Mouse (Mus musculus) testis, postnatal 10 days (tissue): ENCODE data around the gene Zmynd8.

Experiments used
- DNase-seq: peaks from one replicate; pipeline ENCODE4 v3.0.0; 2021; ENCODE audit warnings: low spot score

Gene Zmynd8

GRCm38 (mm10) chr2:165899474-165899873, 658 bp upstream of the Zmynd8 start:
- DNase-seq: no peak

GRCm38 (mm10) chr2:165896171-165896570, 2.6 kb downstream of the Zmynd8 start:
- DNase-seq: no peak

- DNase-seq: no peak
Measured at GRCm38 (mm10) chr2:165895687-165896086, 3.1 kb downstream of the Zmynd8 start.

- no peak for DNase-seq
Measured at GRCm38 (mm10) chr2:165894533-165894932, 4.3 kb downstream of the Zmynd8 start.

GRCm38 (mm10) chr2:165893232-165893631, 5.6 kb downstream of the Zmynd8 start:
- no peak for DNase-seq

- no peak for DNase-seq
Measured at GRCm38 (mm10) chr2:165892626-165893025, 6.2 kb downstream of the Zmynd8 start.

DNA sequence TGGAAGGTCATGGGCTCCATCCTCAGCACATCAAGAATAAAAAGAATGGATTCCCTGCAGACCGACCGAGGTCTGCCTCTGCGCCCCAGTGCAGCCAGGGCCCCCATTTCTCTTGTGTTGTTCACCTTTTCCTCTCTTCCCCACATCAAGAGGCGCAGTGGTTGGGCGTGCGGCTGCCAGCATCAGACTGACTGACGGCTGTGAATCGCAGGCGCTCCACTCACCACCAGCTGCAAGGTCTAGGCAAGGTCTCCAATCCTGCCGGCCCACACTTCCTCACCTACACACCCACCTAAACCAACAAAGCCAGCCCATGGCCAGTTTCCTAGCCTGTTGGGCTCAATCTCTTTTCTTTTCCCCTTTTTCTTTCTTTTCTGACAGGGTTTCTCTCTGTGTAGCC, 8.4 kb downstream of the Zmynd8 start:
- DNase-seq: no peak

DNA sequence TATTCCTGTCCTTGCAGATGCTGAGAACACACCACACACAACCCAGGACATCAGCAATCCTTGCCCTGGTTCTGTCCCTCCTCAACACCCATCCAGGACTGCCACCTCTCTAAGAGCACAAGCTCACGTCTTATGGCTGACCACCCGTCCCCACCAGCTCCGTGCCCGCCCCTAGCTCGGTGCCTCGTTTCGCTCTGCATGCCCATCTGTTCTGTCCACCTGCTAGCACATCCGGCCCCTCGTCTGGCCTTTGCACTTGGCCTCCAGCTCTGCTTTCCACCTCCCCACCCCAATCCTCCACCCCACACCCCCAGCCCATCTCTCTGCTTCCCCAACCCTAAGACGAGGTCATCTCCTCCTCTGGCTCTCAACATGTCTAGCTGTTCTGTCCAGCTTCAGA, 8.9 kb downstream of the Zmynd8 start:
- no peak for DNase-seq

DNA sequence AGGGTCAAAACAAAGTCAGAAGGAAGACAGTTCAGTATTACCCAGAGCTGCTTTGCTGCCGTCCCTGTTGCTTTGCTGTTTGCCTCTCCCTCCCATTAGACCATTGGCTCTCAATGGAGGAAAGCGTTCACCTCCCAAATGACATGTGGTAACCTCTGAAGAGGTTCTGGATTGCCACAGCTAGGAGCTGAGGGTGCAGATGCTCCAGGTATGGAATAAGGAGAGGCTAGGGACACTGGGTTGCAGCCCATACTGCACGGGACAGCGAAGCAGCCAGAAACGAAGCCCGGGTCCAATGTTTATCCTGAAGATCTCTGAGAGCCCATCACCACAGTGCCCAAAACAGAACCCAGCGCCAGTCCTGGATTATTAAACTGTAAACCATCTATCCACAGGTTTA, 9.6 kb downstream of the Zmynd8 start:
- no peak for DNase-seq

DNA sequence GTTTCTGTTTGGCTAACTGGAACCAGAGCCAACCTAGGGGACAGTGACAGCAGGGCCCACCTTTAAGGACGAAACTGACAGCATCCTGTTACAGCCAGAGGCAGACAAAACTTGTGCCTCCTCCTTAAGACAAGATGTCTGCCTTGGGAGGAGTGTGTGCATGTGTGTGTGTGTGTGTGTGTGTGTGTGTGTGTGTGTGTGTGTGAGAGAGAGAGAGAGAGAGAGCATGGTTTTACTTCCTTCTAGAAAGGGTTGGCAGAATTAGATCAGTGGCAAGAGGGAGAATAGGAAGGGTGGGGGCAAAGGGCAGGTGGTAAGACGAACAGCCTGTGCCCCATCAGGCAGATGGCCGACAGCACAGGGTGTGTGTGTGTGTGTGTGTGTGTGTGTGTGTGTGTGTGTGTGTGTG, 10.0 kb downstream of the Zmynd8 start:
- no peak for DNase-seq

DNA sequence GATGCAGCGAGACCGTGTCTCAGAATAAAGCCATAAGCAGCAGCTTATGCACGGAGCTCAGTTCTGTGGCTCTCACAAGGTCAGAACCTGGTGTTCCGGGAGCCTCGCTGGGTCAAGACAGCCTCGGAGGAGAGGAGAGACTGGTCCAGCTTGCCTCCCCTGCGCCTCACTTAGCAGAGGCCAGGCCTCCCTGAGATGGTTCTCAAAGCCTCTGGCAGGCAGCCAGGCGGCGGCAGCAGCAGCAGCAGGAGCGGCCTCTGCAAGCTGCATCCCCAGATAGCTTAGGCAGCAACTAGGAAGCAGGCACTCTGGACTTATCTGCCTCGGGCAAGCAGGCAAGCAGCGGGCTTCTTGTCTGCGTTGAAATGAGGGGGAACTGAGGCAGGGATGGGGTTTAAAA, 10.4 kb downstream of the Zmynd8 start:
- peak; percentile 89 for DNase-seq

DNA sequence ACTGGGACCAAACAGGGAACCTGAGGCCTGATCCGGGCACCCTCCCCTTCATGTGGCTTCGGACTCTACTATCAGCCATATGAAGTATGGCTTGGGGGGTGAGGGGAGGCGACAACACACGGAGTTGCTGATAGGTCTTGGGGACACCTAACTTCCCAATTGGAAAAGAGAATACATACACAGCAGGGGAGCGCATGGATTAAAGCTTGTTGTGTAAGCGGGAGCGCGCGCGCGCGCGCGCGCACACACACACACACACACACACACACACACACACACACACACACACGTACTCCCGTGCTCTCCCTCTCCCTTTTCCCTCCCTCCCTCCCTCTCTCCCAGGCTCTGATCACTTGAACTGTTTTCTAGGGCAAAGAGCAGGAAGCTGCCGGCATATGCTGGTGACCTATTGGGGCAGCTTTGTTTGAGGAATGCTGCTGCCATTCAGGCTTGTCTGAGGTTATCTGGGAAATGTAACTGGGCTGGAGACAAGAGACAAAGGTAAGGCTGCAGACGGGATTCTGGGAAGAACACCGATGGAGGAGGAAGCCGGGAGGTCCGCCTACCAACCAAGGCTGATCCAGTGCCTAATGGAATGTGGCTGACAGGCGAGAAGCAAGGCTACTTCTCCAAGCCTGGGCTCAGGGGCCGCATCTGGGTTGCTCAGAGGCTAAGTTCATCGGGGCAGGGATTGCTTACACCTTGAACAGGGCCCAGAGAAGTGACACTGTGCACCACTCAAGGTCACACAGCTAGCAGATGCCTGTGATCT, 11.8 kb downstream of the Zmynd8 start:
- DNase-seq: no peak

DNA sequence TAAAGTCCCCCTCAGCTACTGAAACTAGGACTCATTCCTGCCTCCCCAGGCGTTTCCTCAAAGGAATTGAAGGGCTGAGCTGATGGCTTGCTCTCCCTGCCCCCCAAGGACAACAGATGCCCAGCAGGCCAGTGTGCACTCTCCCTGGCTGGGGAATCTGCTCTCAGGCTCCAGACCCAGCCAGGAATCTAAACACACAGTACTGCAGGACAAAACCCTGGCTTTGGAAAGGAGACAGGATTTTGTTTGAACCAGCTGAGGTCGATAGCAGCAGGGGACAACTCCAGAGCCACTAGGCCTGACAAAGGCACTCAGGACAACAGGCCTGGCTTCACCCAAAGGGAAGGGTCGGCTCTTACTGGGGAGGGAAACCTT, 12.3 kb downstream of the Zmynd8 start:
- no peak for DNase-seq

GRCm38 (mm10) chr2:165885951-165886320, 12.9 kb downstream of the Zmynd8 start:
- DNase-seq: no peak

DNA sequence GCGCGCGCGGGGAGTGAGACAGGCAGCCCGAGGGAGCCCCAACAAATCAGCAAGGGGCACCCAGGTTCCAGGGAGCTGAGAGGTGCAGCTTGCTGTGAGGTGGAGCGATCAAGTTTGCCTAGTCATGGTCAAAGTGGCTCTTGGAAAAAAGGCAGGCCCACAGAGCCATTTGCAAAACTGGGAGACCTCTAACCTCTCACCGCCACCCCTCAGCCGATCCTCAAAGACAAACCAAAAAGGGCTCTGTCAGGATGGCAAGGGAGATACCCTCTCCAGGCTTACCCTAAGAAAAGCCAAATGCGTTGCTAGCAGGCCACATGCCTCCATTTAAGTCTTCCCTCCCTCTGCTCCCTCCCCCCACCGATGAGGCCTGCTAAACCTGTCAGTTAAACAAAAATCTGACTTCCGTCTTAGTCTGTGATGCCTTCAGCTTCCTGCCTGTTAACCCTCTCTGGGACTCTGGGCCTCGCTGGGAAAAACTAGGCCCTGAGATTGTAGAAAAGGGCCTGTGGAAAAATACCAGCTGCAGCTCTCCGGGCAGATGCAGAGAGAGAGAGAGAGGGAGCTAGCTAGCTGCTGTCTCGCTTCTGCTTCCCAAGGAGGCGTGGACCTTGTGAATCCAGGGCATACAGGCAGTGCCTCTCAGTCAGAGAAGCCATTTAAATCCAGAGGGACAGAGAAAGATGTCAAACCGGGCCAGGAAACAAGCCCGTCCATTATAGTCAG, 13.4 kb downstream of the Zmynd8 start:
- peak; percentile 62 for DNase-seq

- DNase-seq: peak; percentile 90
Measured at GRCm38 (mm10) chr2:165884577-165885224, 14.1 kb downstream of the Zmynd8 start.

GRCm38 (mm10) chr2:165883846-165884576, 14.8 kb downstream of the Zmynd8 start:
- DNase-seq: peak; percentile 58

- no peak for DNase-seq
Measured at GRCm38 (mm10) chr2:165883006-165883405, 15.8 kb downstream of the Zmynd8 start.

DNA sequence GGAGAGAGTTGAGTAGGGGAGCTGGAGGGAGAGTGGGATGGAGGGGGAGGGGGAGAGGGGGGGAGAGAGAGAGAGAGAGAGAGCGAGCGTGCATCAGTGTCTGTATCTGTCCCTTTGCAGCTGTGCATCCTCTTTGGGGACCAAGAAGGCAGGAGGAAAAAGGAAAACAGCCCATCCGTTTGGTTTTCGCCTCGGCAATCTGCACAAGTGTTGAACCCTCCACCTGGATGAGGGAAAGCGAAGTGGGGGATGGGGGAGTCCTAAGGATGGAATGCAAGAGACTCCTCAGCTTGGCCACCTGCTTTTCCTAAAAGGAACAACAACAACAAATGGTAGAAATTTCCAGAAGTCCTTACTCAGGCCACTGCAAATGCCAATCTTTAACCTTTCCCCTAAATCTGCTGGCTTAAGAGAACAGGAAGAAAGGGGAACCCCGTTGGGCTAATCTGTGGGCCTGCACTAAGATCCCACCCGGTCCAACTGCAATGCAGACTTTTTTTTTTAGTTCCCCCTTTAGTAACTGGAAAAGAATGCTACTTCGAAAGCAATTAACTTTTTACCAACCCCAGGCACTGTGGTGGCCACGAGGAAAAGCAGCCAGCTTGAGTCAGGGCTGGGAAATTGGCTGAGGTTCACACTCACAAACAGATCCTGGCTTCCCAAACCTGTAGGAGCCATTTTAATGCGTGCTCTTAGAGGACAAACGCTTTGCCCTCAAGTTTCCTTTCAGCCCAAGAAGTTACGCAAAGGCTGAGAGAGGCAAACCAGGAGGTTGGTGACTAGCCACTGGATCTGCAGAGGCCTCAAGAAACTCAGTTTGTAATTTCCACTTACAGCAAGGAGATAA, 17.0 kb downstream of the Zmynd8 start:
- DNase-seq: no peak

GRCm38 (mm10) chr2:165881220-165881584, 17.6 kb downstream of the Zmynd8 start:
- DNase-seq: no peak

GRCm38 (mm10) chr2:165880501-165881182, 18.2 kb downstream of the Zmynd8 start:
- peak; percentile 79 for DNase-seq
